Mouse (Mus musculus) heart, embryonic 16.5 days (tissue): ENCODE results near the gene Doc2b. TPM values are rescaled to one million over a fixed set of nuclear protein-coding genes. Genes with fewer than 3 reads are reported as not detected.
"Not testable (repeated sequence)": the region's sequence is repeated elsewhere in the genome, so short reads cannot be mapped to it uniquely, and the experiment has no call there.

Experiments used
- ATAC-seq: fragments of 200-750 bp; cut with Nextera tagmentation; replicated peaks from 2 replicates; pipeline ENCODE4 v1.8.0; 2017; ENCODE audit warnings: moderate number of reproducible peaks; ENCODE audit not compliant: insufficient read depth, low FRiP score; ENCODE audit errors: extremely low read depth
- H3K27ac ChIP-seq: fragments of 300-500 bp; sonication (generic); 2 replicates; pipeline ENCODE4 v1.5.1; 2014; ENCODE audit warnings: mild to moderate bottlenecking, low read length, control low read depth, moderate library complexity
- H3K27me3 ChIP-seq: fragments of 300-500 bp; sonication (generic); 2 replicates; pipeline ENCODE4 v1.6.1; 2014; ENCODE audit warnings: low read length, mixed read lengths; ENCODE audit not compliant: control insufficient read depth, insufficient read depth
- H3K36me3 ChIP-seq: fragments of 300-500 bp; sonication (generic); 2 replicates; pipeline ENCODE4 v1.6.1; 2014; ENCODE audit not compliant: control insufficient read depth, insufficient read depth
- H3K4me1 ChIP-seq: fragments of 300-500 bp; sonication (generic); 2 replicates; pipeline ENCODE4 v1.6.1; 2014; ENCODE audit warnings: low read length, mixed read lengths; ENCODE audit not compliant: control insufficient read depth, insufficient read depth
- H3K4me2 ChIP-seq: fragments of 300-500 bp; sonication (generic); 2 replicates; pipeline ENCODE4 v1.6.1; 2014; ENCODE audit warnings: low read depth, mild to moderate bottlenecking, control low read depth, low read length
- H3K4me3 ChIP-seq: fragments of 300-500 bp; sonication (generic); 2 replicates; pipeline ENCODE4 v1.5.1; 2014; ENCODE audit warnings: mild to moderate bottlenecking, control low read depth, low read length
- H3K9ac ChIP-seq: fragments of 300-500 bp; sonication (generic); 2 replicates; pipeline ENCODE4 v1.6.1; 2014; ENCODE audit warnings: low read length, control low read depth
- H3K9me3 ChIP-seq: fragments of 300-500 bp; sonication (generic); replicated peaks from 2 replicates; pipeline ENCODE4 v1.6.1; 2016; ENCODE audit warnings: low read length; ENCODE audit not compliant: control insufficient read depth
- WGBS: fragments of 180-500 bp; shearing (Covaris S2); extraction: QIAGEN DNeasy Blood & Tissue Kit; methylation state at CpG from one replicate; pipeline ENCODE4 v1.1.7; 2014; 5-methylcytosine and 5-hydroxymethylcytosine counted together
- polyA plus RNA-seq: library from polyadenylated mRNA; unstranded; fragments of >200 nt; fragmentation: Nextera tagmentation; extraction: Ambion mirVana; gene quantifications from 2 replicates; pipeline ENCODE4 v1.2.1, GENCODE M21; 2015

The Doc2b gene
- polyA plus RNA-seq, 1 experiment from 2014 or later: 0.18 TPM

DNA sequence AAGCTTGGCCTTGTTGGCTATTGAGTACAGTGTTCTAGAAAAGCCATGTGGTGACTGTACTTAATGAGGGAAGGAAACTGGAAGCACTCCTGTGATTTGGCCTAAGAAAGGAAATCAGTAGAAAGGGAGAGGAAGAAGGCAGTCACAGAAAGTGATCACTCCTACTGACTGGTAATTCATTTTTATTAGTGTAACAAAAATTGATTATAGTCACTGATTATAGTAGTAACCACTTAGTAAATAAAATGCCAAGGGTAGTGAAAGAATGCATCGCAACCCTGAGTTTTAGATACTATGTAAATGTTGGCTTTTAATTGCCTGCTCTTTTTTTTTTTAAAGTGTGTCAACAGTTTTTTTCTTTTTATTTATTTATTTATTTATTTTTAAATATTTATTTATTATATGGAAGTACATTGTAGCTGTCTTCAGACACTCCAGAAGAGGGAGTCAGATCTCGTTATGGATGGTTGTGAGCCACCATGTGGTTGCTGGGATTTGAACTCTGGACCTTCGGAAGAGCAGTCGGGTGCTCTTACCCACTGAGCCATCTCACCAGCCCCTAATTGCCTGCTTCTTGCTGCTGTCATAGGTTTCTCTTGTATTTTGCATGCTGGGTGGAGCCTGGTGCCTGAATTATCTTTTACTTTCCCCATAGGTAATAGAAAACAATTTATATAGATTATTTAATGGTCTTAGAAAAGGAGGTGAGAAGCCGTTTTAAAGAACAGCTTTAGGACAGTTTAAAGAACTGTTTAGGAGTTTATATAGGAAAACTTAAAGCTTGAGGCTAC lies 60.2 kb downstream of the Doc2b start:
- ATAC-seq: no peak
- Histone ChIP-seq H3K36me3 (peaks cover 4% of the 10 kb centered on the region), H3K27me3 (no peaks in the 10 kb centered on the region), H3K4me2 (peak overlapping the region; percentile 83), H3K4me1 (peaks cover 49% of the 10 kb centered on the region), H3K9me3 (no peaks in the 10 kb centered on the region), H3K4me3 (peak overlapping the region; percentile 99), H3K9ac (peak overlapping the region; percentile 65; the same call in 1 of the 2 replicates), H3K27ac (no peak overlapping the region)
- 79% methylated on average over 5 of the region's 5 CpGs for WGBS

- peak overlapping the region; percentile 99 for H3K4me3 ChIP-seq
These were observed 62.5 kb downstream of the Doc2b start for GRCm38 (mm10) chr11:75733227-75733940.

GRCm38 (mm10) chr11:75732434-75733226 lies 63.2 kb downstream of the Doc2b start, which contains the start of gene Ywhae:
Gene Ywhae, plus strand, starts transcription at chr11:75732869.
- Histone ChIP-seq H3K4me3 (peak within 1 kb of the TSS; percentile 99), H3K27ac (peak within 1 kb of the TSS; percentile 90)

More at GRCm38 (mm10) chr11:75733227-75733940, 62.5 kb downstream of the Doc2b start:
- peak overlapping the region; percentile 83 for H3K4me2 ChIP-seq
- H3K36me3 ChIP-seq: peaks cover 4% of the 10 kb centered on the region; the same call in 1 of the 2 replicates
- peak overlapping the region; percentile 95 for H3K9ac ChIP-seq
- no peaks in the 10 kb centered on the region for H3K27me3 ChIP-seq
- peak overlapping the region; percentile 90 for H3K27ac ChIP-seq
- H3K9me3 ChIP-seq: no peaks in the 10 kb centered on the region
- under 1% methylated on average over 51 of the region's 52 CpGs for WGBS
- peak; percentile 59 for ATAC-seq
- peaks cover 36% of the 10 kb centered on the region for H3K4me1 ChIP-seq

GRCm38 (mm10) chr11:75727659-75728058 lies 68.2 kb downstream of the Doc2b start:
- not testable (repeated sequence) for H3K4me3 ChIP-seq, H3K27ac ChIP-seq, ATAC-seq, H3K9me3 ChIP-seq, H3K4me1 ChIP-seq, H3K9ac ChIP-seq, H3K4me2 ChIP-seq, H3K36me3 ChIP-seq, H3K27me3 ChIP-seq
- 89% methylated on average over 6 of the region's 6 CpGs for WGBS

More at GRCm38 (mm10) chr11:75732434-75733226, 63.2 kb downstream of the Doc2b start, which contains the start of gene Ywhae:
- no peaks in the 10 kb centered on the region for H3K36me3 ChIP-seq
- peak within 1 kb of the TSS; percentile 95 for H3K9ac ChIP-seq
- no peaks in the 10 kb centered on the region for H3K27me3 ChIP-seq
- peaks cover 32% of the 10 kb centered on the region for H3K4me1 ChIP-seq
- H3K9me3 ChIP-seq: no peaks in the 10 kb centered on the region
- peak within 1 kb of the TSS; percentile 91 for H3K4me2 ChIP-seq
- under 1% methylated on average over 73 of the region's 76 CpGs for WGBS
- ATAC-seq: peak; percentile 93

GRCm38 (mm10) chr11:75727168-75727567 lies 68.7 kb downstream of the Doc2b start:
- no peaks in the 10 kb centered on the region for H3K36me3 ChIP-seq
- no peak overlapping the region for H3K27ac ChIP-seq
- H3K4me1 ChIP-seq: peaks cover 8% of the 10 kb centered on the region
- no peak for ATAC-seq
- H3K27me3 ChIP-seq: no peaks in the 10 kb centered on the region
- no peak overlapping the region for H3K9ac ChIP-seq
- H3K4me3 ChIP-seq: no peak overlapping the region
- H3K4me2 ChIP-seq: no peak overlapping the region
- WGBS: 65% methylated on average over 2 of the region's 2 CpGs
- H3K9me3 ChIP-seq: no peaks in the 10 kb centered on the region

DNA sequence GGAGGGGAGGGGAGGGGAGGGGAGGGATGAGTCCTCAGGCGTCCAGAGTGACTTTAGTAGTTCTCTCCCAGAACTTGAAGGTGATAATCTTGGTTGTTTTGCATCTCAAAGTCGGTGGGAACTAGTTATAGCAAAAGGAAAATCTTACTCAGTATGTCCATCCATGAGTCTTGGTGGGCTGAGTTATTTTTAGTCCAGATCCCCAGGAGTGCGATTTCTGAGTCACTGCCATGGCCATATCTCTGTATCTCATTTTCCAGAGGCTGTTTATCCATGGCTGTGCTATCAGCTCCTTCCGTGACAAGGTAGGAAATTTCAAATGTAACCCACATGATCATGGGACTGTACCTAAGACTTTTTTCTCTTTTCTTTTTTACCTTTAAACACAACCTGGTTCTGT lies 73.5 kb downstream of the Doc2b start:
- peaks cover 13% of the 10 kb centered on the region for H3K9me3 ChIP-seq
- no peak overlapping the region for H3K9ac ChIP-seq
- no peak overlapping the region for H3K27ac ChIP-seq
- H3K36me3 ChIP-seq: no peaks in the 10 kb centered on the region
- H3K4me1 ChIP-seq: peaks cover 6% of the 10 kb centered on the region
- no peak for ATAC-seq
- no peak overlapping the region for H3K4me3 ChIP-seq
- no peaks in the 10 kb centered on the region for H3K27me3 ChIP-seq
- 10% methylated on average over 4 of the region's 4 CpGs for WGBS
- H3K4me2 ChIP-seq: no peak overlapping the region

Other genes starting within 250 kb of the Doc2b start
- 68.0 and 78.0 TPM in 2 replicates for gene Pitpna, start 208.0 kb downstream of the Doc2b start, polyA plus RNA-seq
- gene Inpp5k, start 165.1 kb downstream of the Doc2b start, polyA plus RNA-seq: 29.1 and 31.1 TPM in 2 replicates
- 72.4 and 83.8 TPM in 2 replicates for gene Myo1c, start 145.5 kb downstream of the Doc2b start, polyA plus RNA-seq
- 99.6 and 101 TPM in 2 replicates for gene Crk, start 116.8 kb downstream of the Doc2b start, polyA plus RNA-seq
- gene Ywhae, start 63.2 kb downstream of the Doc2b start, polyA plus RNA-seq: 646 and 689 TPM in 2 replicates
- 6.6 TPM in 2 replicates for gene Rph3al, start 142.4 kb upstream of the Doc2b start, polyA plus RNA-seq
- 0.93 and 1.7 TPM in 2 replicates for gene 1700016K19Rik, start 203.9 kb upstream of the Doc2b start, polyA plus RNA-seq
- gene Rflnb, start 231.7 kb upstream of the Doc2b start, polyA plus RNA-seq: 14.9 and 16.8 TPM in 2 replicates